Mouse (Mus musculus): ENCODE measurements around the gene Atf7. TPM values are rescaled to one million over a fixed set of nuclear protein-coding genes. Genes with fewer than 3 reads are reported as not detected.
A peak's percentile ranks its signal among the peaks of the same experiment; 100 is the strongest.

Gene Atf7
- total and polyA plus RNA-seq, 3 experiments, result 6.7 to 31.9 (median 8.6) TPM

DNA sequence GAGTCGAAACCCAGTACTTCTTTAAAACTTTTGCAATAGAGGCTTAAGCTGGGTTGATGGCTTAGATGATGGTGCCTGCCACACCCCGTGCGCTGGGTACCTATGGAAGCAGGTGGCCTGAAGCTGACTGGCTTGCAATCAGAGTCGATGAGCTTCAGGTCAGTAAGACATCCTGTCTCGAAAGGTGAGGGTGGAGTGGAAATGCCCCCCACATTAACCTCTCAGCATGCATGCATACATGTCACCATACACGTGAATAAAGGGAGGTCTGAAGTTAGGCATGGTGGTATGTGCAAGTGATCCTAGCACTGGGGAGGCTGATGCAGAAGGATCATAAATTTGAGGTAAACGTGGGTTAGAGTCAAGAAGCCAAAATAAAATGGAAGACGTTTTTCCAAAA, 44.3 kb upstream of the Atf7 start:
- Histone ChIP-seq H3K4me1 (ENCODE audit: control insufficient read depth in 1 of 2, insufficient read depth in 2 of 2) (peaks cover 8 to 57% of the 10 kb centered on the region in 2 experiments), H3K4me3 (replicated peaks in 1 of 3; ENCODE audit: low read depth in 2 of 3, low read length in 2 of 3, poor library complexity in 1 of 3) (peak overlapping the region; percentile 57 to 81 (median 73)), H3K27me3 (replicated peaks) (no peaks in the 10 kb centered on the region), H3K79me2 (replicated peaks; ENCODE audit: control insufficient read depth, extremely low read depth, insufficient read depth, poor library complexity, severe bottlenecking) (peaks cover 26% of the 10 kb centered on the region), H3K9ac (ENCODE audit: insufficient read depth, low read depth) (peak overlapping the region; percentile 99), H3K4me2 (ENCODE audit: insufficient read depth, low read depth, poor library complexity, severe bottlenecking) (peak overlapping the region; percentile 84), H3K9me3 (replicated peaks; ENCODE audit: low read length) (peaks cover 5% of the 10 kb centered on the region), H3K27ac (ENCODE audit: insufficient read depth, low read depth) (no peak overlapping the region), H3K36me3 (replicated peaks in 1 of 2; ENCODE audit: control insufficient read depth in 1 of 2, insufficient read depth in 1 of 2, low read length in 1 of 2) (peaks cover 36 to 50% of the 10 kb centered on the region in 2 experiments)
- 0 out of 2 replicates have a peak, but pooled peaks have one; percentile 2 for TF ChIP-seq POLR2AphosphoS2 (IDR thresholded peaks at IDR 0.05; ENCODE audit: low read depth, low read length)
- TF ChIP-seq TBP (conservative IDR thresholded peaks at IDR 0.05; ENCODE audit: low read depth, low read length), result no peak
- TF ChIP-seq MYC (IDR thresholded peaks at IDR 0.05; ENCODE audit: low read depth, low read length), result peak; percentile 46; the same call in 1 of the 2 replicates
- TF ChIP-seq MAX (IDR thresholded peaks at IDR 0.05; ENCODE audit: low read length), result peak; percentile 44; the same call in 1 of the 2 replicates
- no peak for TF ChIP-seq MAFK (IDR thresholded peaks at IDR 0.05; ENCODE audit: insufficient replicate concordance, low read length)
- TF ChIP-seq HCFC1 (IDR thresholded peaks at IDR 0.05; ENCODE audit: low read depth, low read length), result no peak
- TF ChIP-seq IRF4 (IDR thresholded peaks at IDR 0.05; ENCODE audit: low read depth, low read length), result no peak
- no peak for TF ChIP-seq TCF12 (IDR thresholded peaks at IDR 0.05; ENCODE audit: low read depth, low read length)
- TF ChIP-seq ETS1 (conservative IDR thresholded peaks at IDR 0.05; ENCODE audit: low read depth, low read length), result no peak
- no peak for TF ChIP-seq MEF2A (IDR thresholded peaks at IDR 0.05; ENCODE audit: borderline replicate concordance, low read depth, low read length)
- TF ChIP-seq PAX5 (IDR thresholded peaks at IDR 0.05; ENCODE audit: low read length), result no peak
- no peak for TF ChIP-seq KAT2A (IDR thresholded peaks at IDR 0.05; ENCODE audit: insufficient replicate concordance, low read length)
- no peak for TF ChIP-seq CTCF (conservative IDR thresholded peaks at IDR 0.05 in 1 of 2, IDR thresholded peaks at IDR 0.05 in 1 of 2; ENCODE audit: low read depth in 2 of 2, low read length in 2 of 2)
- TF ChIP-seq RAD21 (IDR thresholded peaks at IDR 0.05; ENCODE audit: low read depth, low read length), result no peak
- in situ Hi-C loops (cut with MboI; ENCODE audit: low pct_ligation_motif_present, low pct_unique_long_range_greater_than_20kb, low sequenced_read_pairs) (loop anchor here (10.0 kb wide), 1 partner anchor 125 kb away; no protein-coding TSS in a partner anchor), dilution Hi-C loops (cut with MboI; ENCODE audit: extremely low pct_ligation_motif_present, extremely low pct_unique_long_range_greater_than_20kb, low sequenced_read_pairs) (no loop called here)
- DNase-seq (ENCODE audit: extremely low read depth), result no peak

DNA sequence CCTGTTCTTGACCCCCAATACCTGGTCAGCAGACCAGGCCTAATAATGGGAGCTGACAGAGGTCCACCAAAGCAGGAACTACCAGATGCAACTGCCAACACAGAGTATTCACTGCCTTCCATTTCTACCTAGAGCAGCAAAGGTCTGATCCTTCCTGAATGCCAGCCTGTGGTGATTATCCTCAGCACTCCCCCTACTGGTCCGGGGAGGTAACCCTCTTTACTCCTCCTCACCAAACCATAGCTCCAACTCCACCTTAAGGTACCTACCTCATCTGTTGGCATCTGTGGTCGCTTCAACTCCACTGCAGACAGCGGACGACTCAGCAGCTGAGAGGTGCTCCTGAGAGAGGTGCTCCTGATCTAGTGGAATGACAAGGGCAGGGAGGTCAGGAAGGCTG, 40.2 kb upstream of the Atf7 start:
- Histone ChIP-seq H3K4me3 (replicated peaks in 1 of 3; ENCODE audit: low read depth in 2 of 3, low read length in 2 of 3, poor library complexity in 1 of 3) (no peak overlapping the region), H3K27ac (ENCODE audit: insufficient read depth, low read depth) (no peak overlapping the region), H3K27me3 (replicated peaks) (no peaks in the 10 kb centered on the region), H3K79me2 (replicated peaks; ENCODE audit: control insufficient read depth, extremely low read depth, insufficient read depth, poor library complexity, severe bottlenecking) (peaks cover 23% of the 10 kb centered on the region), H3K4me1 (ENCODE audit: control insufficient read depth in 1 of 2, insufficient read depth in 2 of 2) (peaks cover 10 to 69% of the 10 kb centered on the region in 2 experiments), H3K9ac (ENCODE audit: insufficient read depth, low read depth) (no peak overlapping the region), H3K9me3 (replicated peaks; ENCODE audit: low read length) (no peaks in the 10 kb centered on the region), H3K36me3 (replicated peaks in 1 of 2; ENCODE audit: control insufficient read depth in 1 of 2, insufficient read depth in 1 of 2, low read length in 1 of 2) (peaks cover 65 to 88% of the 10 kb centered on the region in 2 experiments), H3K4me2 (ENCODE audit: insufficient read depth, low read depth, poor library complexity, severe bottlenecking) (no peak overlapping the region)
- TF ChIP-seq RAD21 (IDR thresholded peaks at IDR 0.05; ENCODE audit: low read depth, low read length), result peak; percentile 54
- peak; percentile 79 to 92 for TF ChIP-seq CTCF (conservative IDR thresholded peaks at IDR 0.05 in 1 of 2, IDR thresholded peaks at IDR 0.05 in 1 of 2; ENCODE audit: low read depth in 2 of 2, low read length in 2 of 2)
- 0 out of 2 replicates have a peak, but pooled peaks have one; percentile 19 for TF ChIP-seq POLR2A (IDR thresholded peaks at IDR 0.05; ENCODE audit: low read depth, low read length)
- no peak for TF ChIP-seq RCOR1 (conservative IDR thresholded peaks at IDR 0.05; ENCODE audit: low read depth, low read length)
- TF ChIP-seq SMC3 (IDR thresholded peaks at IDR 0.05; ENCODE audit: low read depth, low read length), result peak; percentile 34
- no peak for TF ChIP-seq PAX5 (IDR thresholded peaks at IDR 0.05; ENCODE audit: low read length)
- TF ChIP-seq ELF1 (IDR thresholded peaks at IDR 0.05; ENCODE audit: low read depth, low read length), result peak; percentile 15; the same call in 1 of the 2 replicates
- in situ Hi-C loops (cut with MboI; ENCODE audit: low pct_ligation_motif_present, low pct_unique_long_range_greater_than_20kb, low sequenced_read_pairs) (loop anchor here (10.0 kb wide), 1 partner anchor 121 kb away; no protein-coding TSS in a partner anchor), dilution Hi-C loops (cut with MboI; ENCODE audit: extremely low pct_ligation_motif_present, extremely low pct_unique_long_range_greater_than_20kb, low sequenced_read_pairs) (no loop called here)
- DNase-seq (ENCODE audit: extremely low read depth), result peak; percentile 91

All from CH12.LX (cell line).